Mouse (Mus musculus): Measurements from ENCODE around the gene Cmip. TPM values are rescaled to one million over a fixed set of nuclear protein-coding genes. Genes with fewer than 3 reads are reported as not detected.

The Cmip gene
- polyA plus RNA-seq, 1 experiment from 2014 or later, result 9.4 TPM

- H3K9me3 ChIP-seq (replicated peaks), result no peaks in the 10 kb centered on the region
- H3K36me3 ChIP-seq, result no peaks in the 10 kb centered on the region
- H3K9ac ChIP-seq, result no peak overlapping the region
- H3K27ac ChIP-seq, result no peak overlapping the region
- 70% methylated on average over 7 of the region's 7 CpGs for WGBS
- no peak overlapping the region for H3K4me2 ChIP-seq
- H3K4me1 ChIP-seq (replicated peaks), result peaks cover 49% of the 10 kb centered on the region
- ATAC-seq (replicated peaks; ENCODE audit: insufficient number of reproducible peaks, insufficient read depth, low FRiP score, low read depth), result no peak
- no peak overlapping the region for H3K4me3 ChIP-seq
- no peaks in the 10 kb centered on the region for H3K27me3 ChIP-seq
Measured at GRCm38 (mm10) chr8:117300188-117300587, 43.3 kb downstream of the Cmip start.

DNA sequence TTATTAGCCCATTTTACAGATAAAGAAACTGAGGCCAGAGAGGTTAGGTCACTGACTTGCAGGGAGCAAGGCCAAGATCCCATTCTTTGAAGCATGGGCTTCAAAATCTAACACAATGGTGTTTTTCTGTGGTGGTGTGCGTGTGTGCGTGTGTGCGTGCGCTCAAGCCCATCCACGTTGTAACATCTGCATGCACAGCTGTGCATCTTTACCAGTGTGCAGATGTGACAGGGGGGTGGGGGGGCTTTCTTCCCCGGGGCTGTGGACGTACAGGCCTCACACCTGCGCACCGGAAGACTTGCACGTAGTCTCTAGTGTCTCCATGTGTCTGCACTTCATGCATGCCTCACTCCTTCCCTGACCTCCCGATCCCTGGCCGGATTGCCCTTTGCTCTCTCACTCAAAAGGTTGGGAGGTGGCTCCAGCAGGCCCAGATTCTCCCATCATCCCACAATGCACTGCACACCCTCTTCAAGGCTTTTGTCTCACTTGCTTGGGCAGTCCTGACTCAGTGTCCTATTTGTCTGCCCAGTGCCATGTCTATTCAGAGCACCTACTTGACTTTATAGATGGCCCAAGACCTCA is 44.7 kb downstream of the Cmip start:
- no peak overlapping the region for H3K4me3 ChIP-seq
- no peaks in the 10 kb centered on the region for H3K27me3 ChIP-seq
- H3K9ac ChIP-seq, result no peak overlapping the region
- H3K27ac ChIP-seq, result no peak overlapping the region
- H3K4me1 ChIP-seq (replicated peaks), result peaks cover 49% of the 10 kb centered on the region
- WGBS, result 91% methylated on average over 12 of the region's 12 CpGs
- H3K9me3 ChIP-seq (replicated peaks), result no peaks in the 10 kb centered on the region
- no peak for ATAC-seq (replicated peaks; ENCODE audit: insufficient number of reproducible peaks, insufficient read depth, low FRiP score, low read depth)
- H3K36me3 ChIP-seq, result no peaks in the 10 kb centered on the region
- H3K4me2 ChIP-seq, result no peak overlapping the region

DNA sequence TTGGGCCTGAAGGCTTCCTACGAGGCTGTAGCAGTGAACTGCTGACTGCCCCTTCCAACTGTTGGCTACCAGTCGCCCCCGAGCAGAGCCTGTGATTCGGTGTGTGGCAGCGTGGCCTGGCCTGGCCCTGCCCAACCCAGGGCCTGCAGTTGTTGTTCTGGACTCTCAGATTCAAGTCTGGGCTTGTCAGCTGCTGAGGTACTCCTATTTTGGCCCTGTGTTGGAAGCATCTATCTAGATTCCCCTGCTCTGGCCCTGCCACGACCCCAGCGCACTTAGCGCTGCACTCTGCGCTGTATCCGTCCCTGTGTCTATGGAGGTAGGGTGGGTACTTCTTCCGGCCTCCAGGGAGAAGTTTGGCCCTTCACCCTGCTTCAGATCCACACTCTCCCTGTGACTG is 45.2 kb downstream of the Cmip start:
- no peak for ATAC-seq (replicated peaks; ENCODE audit: insufficient number of reproducible peaks, insufficient read depth, low FRiP score, low read depth)
- 79% methylated on average over 11 of the region's 11 CpGs for WGBS
- Histone ChIP-seq H3K4me3 (no peak overlapping the region), H3K9me3 (replicated peaks) (no peaks in the 10 kb centered on the region), H3K27me3 (no peaks in the 10 kb centered on the region), H3K36me3 (no peaks in the 10 kb centered on the region), H3K9ac (no peak overlapping the region), H3K4me2 (no peak overlapping the region), H3K27ac (no peak overlapping the region), H3K4me1 (replicated peaks) (peaks cover 49% of the 10 kb centered on the region)

DNA sequence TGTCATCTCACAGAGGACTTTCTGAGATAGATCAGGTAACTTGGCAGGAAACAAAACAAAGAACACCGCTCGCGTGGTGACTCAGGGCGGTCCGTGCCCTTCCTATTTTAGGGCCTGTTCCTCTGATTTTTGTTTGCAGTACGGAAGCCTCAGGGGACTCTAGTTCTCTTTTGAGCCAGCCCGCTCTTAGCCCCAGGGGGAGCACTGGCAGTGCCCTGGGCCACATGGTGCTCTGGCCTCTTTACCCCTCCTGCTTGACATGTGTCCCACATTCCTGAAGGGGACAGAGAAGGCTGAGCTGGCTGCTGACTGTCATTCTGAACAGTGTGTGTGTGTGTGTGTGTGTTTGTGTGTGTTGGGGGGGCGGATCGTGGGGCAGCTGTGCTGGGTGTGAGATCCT is 46.8 kb downstream of the Cmip start:
- WGBS, result 45% methylated on average over 9 of the region's 9 CpGs
- no peaks in the 10 kb centered on the region for H3K9me3 ChIP-seq (replicated peaks)
- H3K4me2 ChIP-seq, result 0 out of 2 replicates have a peak overlapping the region, but pooled peaks have one; percentile 6
- 0 out of 2 replicates have a peak, but pooled peaks have one; percentile 20 for ATAC-seq (replicated peaks; ENCODE audit: insufficient number of reproducible peaks, insufficient read depth, low FRiP score, low read depth)
- H3K9ac ChIP-seq, result no peak overlapping the region
- no peaks in the 10 kb centered on the region for H3K36me3 ChIP-seq
- H3K4me3 ChIP-seq, result no peak overlapping the region
- H3K27ac ChIP-seq, result peak overlapping the region; percentile 1; the same call in 1 of the 2 replicates
- peaks cover 43% of the 10 kb centered on the region for H3K4me1 ChIP-seq (replicated peaks)
- H3K27me3 ChIP-seq, result no peaks in the 10 kb centered on the region

- H3K9ac ChIP-seq, result no peak overlapping the region
Measured at GRCm38 (mm10) chr8:117305405-117305804, 48.5 kb downstream of the Cmip start.

DNA sequence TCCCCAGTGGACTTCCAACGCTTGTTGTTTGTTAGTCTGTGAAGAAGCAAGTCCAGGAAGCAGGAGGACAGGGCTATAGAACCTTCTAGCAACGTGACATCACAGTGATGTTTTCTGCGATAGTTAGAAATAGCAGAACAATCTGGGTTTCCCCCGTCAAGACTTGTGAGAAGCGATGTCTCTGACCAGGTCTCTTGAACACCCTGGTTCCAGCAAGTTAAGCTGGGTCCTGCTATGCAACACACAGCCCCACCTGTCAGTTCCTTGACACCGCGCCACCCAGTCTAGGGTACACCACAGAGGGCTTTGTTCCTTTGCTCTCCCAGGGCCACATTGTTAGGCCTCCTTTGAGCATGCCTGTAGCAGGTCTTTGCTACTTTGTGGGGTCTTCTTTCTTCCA is 49.9 kb downstream of the Cmip start:
- Histone ChIP-seq H3K4me3 (no peak overlapping the region), H3K36me3 (no peaks in the 10 kb centered on the region), H3K9me3 (replicated peaks) (no peaks in the 10 kb centered on the region), H3K27me3 (no peaks in the 10 kb centered on the region), H3K4me1 (replicated peaks) (peaks cover 35% of the 10 kb centered on the region), H3K9ac (no peak overlapping the region), H3K4me2 (no peak overlapping the region), H3K27ac (no peak overlapping the region)
- WGBS, result 87% methylated on average over 7 of the region's 7 CpGs
- ATAC-seq (replicated peaks; ENCODE audit: insufficient number of reproducible peaks, insufficient read depth, low FRiP score, low read depth), result no peak

More at GRCm38 (mm10) chr8:117305405-117305804, 48.5 kb downstream of the Cmip start:
- WGBS, result 38% methylated on average over 5 of the region's 5 CpGs
- Histone ChIP-seq H3K36me3 (no peaks in the 10 kb centered on the region), H3K4me1 (replicated peaks) (peaks cover 35% of the 10 kb centered on the region), H3K4me3 (no peak overlapping the region), H3K27ac (no peak overlapping the region), H3K9me3 (replicated peaks) (no peaks in the 10 kb centered on the region), H3K27me3 (no peaks in the 10 kb centered on the region), H3K4me2 (no peak overlapping the region)
- no peak for ATAC-seq (replicated peaks; ENCODE audit: insufficient number of reproducible peaks, insufficient read depth, low FRiP score, low read depth)

DNA sequence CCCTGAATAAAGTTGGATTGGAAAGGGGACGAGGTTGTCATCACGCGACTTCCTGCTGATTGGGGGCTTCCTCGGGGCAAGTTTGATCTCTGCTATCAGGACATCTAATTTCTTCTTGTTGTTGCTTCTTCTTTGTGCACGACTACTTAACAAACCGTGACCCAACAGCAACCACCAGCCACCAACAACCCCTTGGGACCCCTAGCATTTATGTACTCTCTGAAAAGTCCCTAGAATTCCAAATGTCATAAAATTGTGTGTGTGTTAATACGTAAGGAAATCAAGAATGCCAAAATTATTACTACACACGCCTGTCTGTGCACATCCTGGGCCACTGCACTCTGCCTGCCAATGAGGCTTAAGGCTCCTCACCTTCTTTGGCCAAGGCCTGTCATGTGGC is 50.4 kb downstream of the Cmip start:
- Histone ChIP-seq H3K27me3 (no peaks in the 10 kb centered on the region), H3K9me3 (replicated peaks) (no peaks in the 10 kb centered on the region), H3K9ac (no peak overlapping the region), H3K27ac (no peak overlapping the region), H3K4me1 (replicated peaks) (peaks cover 31% of the 10 kb centered on the region), H3K4me3 (no peak overlapping the region), H3K36me3 (no peaks in the 10 kb centered on the region), H3K4me2 (no peak overlapping the region)
- 77% methylated on average over 8 of the region's 8 CpGs for WGBS
- no peak for ATAC-seq (replicated peaks; ENCODE audit: insufficient number of reproducible peaks, insufficient read depth, low FRiP score, low read depth)

DNA sequence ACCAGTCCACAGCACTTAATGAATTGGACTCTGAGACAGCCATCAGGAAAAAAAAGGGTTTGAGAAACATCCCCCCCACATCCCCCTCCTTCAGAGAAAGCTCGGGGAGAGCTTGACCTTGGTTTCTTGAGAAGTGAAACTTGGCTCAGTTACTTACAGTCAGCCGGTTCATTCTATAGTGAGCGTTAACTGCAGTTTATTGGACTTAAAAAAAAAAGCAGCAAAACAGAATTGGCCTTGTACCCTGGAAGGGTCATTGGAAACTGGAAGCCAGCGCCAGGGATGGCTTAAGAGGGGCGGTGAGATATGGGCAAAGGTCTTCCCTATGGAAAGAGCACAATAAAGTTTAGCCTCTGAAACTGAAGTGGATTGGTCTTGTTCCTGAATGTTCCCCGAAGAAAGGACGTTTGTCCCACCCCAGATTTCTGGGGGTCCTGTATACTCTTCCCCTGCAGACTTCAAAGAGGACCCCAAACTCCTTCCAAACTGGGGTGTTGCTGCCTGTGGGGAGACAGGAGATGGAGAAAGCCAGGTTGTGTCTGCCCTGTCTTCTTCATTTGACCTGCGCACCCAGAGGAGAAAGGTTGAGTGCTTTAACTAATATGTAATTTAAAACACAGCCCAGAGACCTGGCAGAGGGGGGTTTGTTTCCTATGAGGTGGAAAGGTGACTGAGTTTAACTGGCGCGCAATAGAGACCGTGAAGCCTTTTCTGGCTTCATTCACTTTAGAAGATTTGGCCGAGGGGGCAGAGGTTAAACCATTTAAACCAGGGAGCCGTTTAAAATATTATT is 51.6 kb downstream of the Cmip start:
- H3K36me3 ChIP-seq, result no peaks in the 10 kb centered on the region
- H3K4me2 ChIP-seq, result no peak overlapping the region
- H3K27me3 ChIP-seq, result no peaks in the 10 kb centered on the region
- H3K9ac ChIP-seq, result no peak overlapping the region
- peaks cover 26% of the 10 kb centered on the region for H3K4me1 ChIP-seq (replicated peaks)
- no peak overlapping the region for H3K4me3 ChIP-seq
- no peak overlapping the region for H3K27ac ChIP-seq
- 76% methylated on average over 13 of the region's 13 CpGs for WGBS
- no peak for ATAC-seq (replicated peaks; ENCODE audit: insufficient number of reproducible peaks, insufficient read depth, low FRiP score, low read depth)
- H3K9me3 ChIP-seq (replicated peaks), result no peaks in the 10 kb centered on the region

- no peaks in the 10 kb centered on the region for H3K36me3 ChIP-seq
- H3K9me3 ChIP-seq (replicated peaks), result no peaks in the 10 kb centered on the region
- H3K9ac ChIP-seq, result no peak overlapping the region
- no peak overlapping the region for H3K4me3 ChIP-seq
- H3K4me1 ChIP-seq (replicated peaks), result peaks cover 22% of the 10 kb centered on the region
- no peak overlapping the region for H3K27ac ChIP-seq
- no peak overlapping the region for H3K4me2 ChIP-seq
- no peaks in the 10 kb centered on the region for H3K27me3 ChIP-seq
- ATAC-seq (replicated peaks; ENCODE audit: insufficient number of reproducible peaks, insufficient read depth, low FRiP score, low read depth), result no peak
- 87% methylated on average over 12 of the region's 12 CpGs for WGBS
Measured at GRCm38 (mm10) chr8:117309653-117310274, 52.9 kb downstream of the Cmip start.

- no peak overlapping the region for H3K4me2 ChIP-seq
- no peak overlapping the region for H3K4me3 ChIP-seq
- H3K27me3 ChIP-seq, result no peaks in the 10 kb centered on the region
- peaks cover 24% of the 10 kb centered on the region for H3K4me1 ChIP-seq (replicated peaks)
- 75% methylated on average over 8 of the region's 8 CpGs for WGBS
- H3K27ac ChIP-seq, result no peak overlapping the region
- no peaks in the 10 kb centered on the region for H3K9me3 ChIP-seq (replicated peaks)
- H3K9ac ChIP-seq, result no peak overlapping the region
- no peaks in the 10 kb centered on the region for H3K36me3 ChIP-seq
- ATAC-seq (replicated peaks; ENCODE audit: insufficient number of reproducible peaks, insufficient read depth, low FRiP score, low read depth), result no peak
Measured at GRCm38 (mm10) chr8:117310961-117311561, 54.2 kb downstream of the Cmip start.

- no peaks in the 10 kb centered on the region for H3K27me3 ChIP-seq
- no peaks in the 10 kb centered on the region for H3K9me3 ChIP-seq (replicated peaks)
- H3K9ac ChIP-seq, result no peak overlapping the region
- no peak for ATAC-seq (replicated peaks; ENCODE audit: insufficient number of reproducible peaks, insufficient read depth, low FRiP score, low read depth)
- H3K4me3 ChIP-seq, result no peak overlapping the region
- no peak overlapping the region for H3K27ac ChIP-seq
- H3K4me2 ChIP-seq, result no peak overlapping the region
- peaks cover 12% of the 10 kb centered on the region for H3K4me1 ChIP-seq (replicated peaks)
- no peaks in the 10 kb centered on the region for H3K36me3 ChIP-seq
- 33% methylated on average over 8 of the region's 8 CpGs for WGBS
Measured at GRCm38 (mm10) chr8:117314308-117314953, 57.6 kb downstream of the Cmip start.

All from heart, embryonic 15.5 days (tissue).